Mouse (Mus musculus) heart, embryonic 16.5 days (tissue): ENCODE data around the gene Ppp1r11. TPM values are rescaled to one million over a fixed set of nuclear protein-coding genes. Genes with fewer than 3 reads are reported as not detected.

Source experiments
- ATAC-seq: fragments of 200-750 bp; cut with Nextera tagmentation; replicated peaks from 2 replicates; pipeline ENCODE4 v1.8.0; 2017; ENCODE audit warnings: moderate number of reproducible peaks; ENCODE audit not compliant: insufficient read depth, low FRiP score; ENCODE audit errors: extremely low read depth
- H3K27ac ChIP-seq: fragments of 300-500 bp; sonication (generic); 2 replicates; pipeline ENCODE4 v1.5.1; 2014; ENCODE audit warnings: mild to moderate bottlenecking, low read length, control low read depth, moderate library complexity
- H3K27me3 ChIP-seq: fragments of 300-500 bp; sonication (generic); 2 replicates; pipeline ENCODE4 v1.6.1; 2014; ENCODE audit warnings: low read length, mixed read lengths; ENCODE audit not compliant: control insufficient read depth, insufficient read depth
- H3K36me3 ChIP-seq: fragments of 300-500 bp; sonication (generic); 2 replicates; pipeline ENCODE4 v1.6.1; 2014; ENCODE audit not compliant: control insufficient read depth, insufficient read depth
- H3K4me1 ChIP-seq: fragments of 300-500 bp; sonication (generic); 2 replicates; pipeline ENCODE4 v1.6.1; 2014; ENCODE audit warnings: low read length, mixed read lengths; ENCODE audit not compliant: control insufficient read depth, insufficient read depth
- H3K4me2 ChIP-seq: fragments of 300-500 bp; sonication (generic); 2 replicates; pipeline ENCODE4 v1.6.1; 2014; ENCODE audit warnings: low read depth, mild to moderate bottlenecking, control low read depth, low read length
- H3K4me3 ChIP-seq: fragments of 300-500 bp; sonication (generic); 2 replicates; pipeline ENCODE4 v1.5.1; 2014; ENCODE audit warnings: mild to moderate bottlenecking, control low read depth, low read length
- H3K9ac ChIP-seq: fragments of 300-500 bp; sonication (generic); 2 replicates; pipeline ENCODE4 v1.6.1; 2014; ENCODE audit warnings: low read length, control low read depth
- H3K9me3 ChIP-seq: fragments of 300-500 bp; sonication (generic); replicated peaks from 2 replicates; pipeline ENCODE4 v1.6.1; 2016; ENCODE audit warnings: low read length; ENCODE audit not compliant: control insufficient read depth
- WGBS: fragments of 180-500 bp; shearing (Covaris S2); extraction: QIAGEN DNeasy Blood & Tissue Kit; methylation state at CpG from one replicate; pipeline ENCODE4 v1.1.7; 2014; 5-methylcytosine and 5-hydroxymethylcytosine counted together
- polyA plus RNA-seq: library from polyadenylated mRNA; unstranded; fragments of >200 nt; fragmentation: Nextera tagmentation; extraction: Ambion mirVana; gene quantifications from 2 replicates; pipeline ENCODE4 v1.2.1, GENCODE M21; 2015

The Ppp1r11 gene
- polyA plus RNA-seq = 81.2 and 81.4 TPM in 2 replicates

GRCm38 (mm10) chr17:36950981-36951947 is at the start of gene Ppp1r11:
TSS of gene Ppp1r11 (minus strand) at chr17:36951741.
- Histone ChIP-seq H3K27me3 (peaks cover 2% of the 10 kb centered on the region), H3K4me1 (peaks cover 4% of the 10 kb centered on the region), H3K27ac (peak within 1 kb of the TSS; percentile 76), H3K9ac (peak within 1 kb of the TSS; percentile 85), H3K9me3 (no peaks in the 10 kb centered on the region), H3K36me3 (peaks cover 11% of the 10 kb centered on the region), H3K4me2 (peak within 1 kb of the TSS; percentile 78), H3K4me3 (peak within 1 kb of the TSS; percentile 91)
- WGBS = 2% methylated on average over 36 of the region's 36 CpGs
- peak; percentile 97 for ATAC-seq

GRCm38 (mm10) chr17:37000863-37001262 is 49.3 kb upstream of the Ppp1r11 start, which contains the start of gene Zfp57:
TSS of gene Zfp57 (plus strand) at chr17:37001163.
- WGBS = 86% methylated on average over 7 of the region's 7 CpGs
- no peaks in the 10 kb centered on the region for H3K36me3 ChIP-seq
- H3K4me2 ChIP-seq = peak within 1 kb of the TSS; percentile 97
- H3K27me3 ChIP-seq = no peaks in the 10 kb centered on the region
- peak within 1 kb of the TSS; percentile 67; the same call in 1 of the 2 replicates for H3K4me3 ChIP-seq
- ATAC-seq = no peak
- no peak within 1 kb of the TSS for H3K9ac ChIP-seq
- 0 out of 2 replicates have a peak, but pooled peaks cover 2% of the 10 kb centered on the region for H3K4me1 ChIP-seq
- H3K27ac ChIP-seq = no peak within 1 kb of the TSS
- H3K9me3 ChIP-seq = no peaks in the 10 kb centered on the region

- Histone ChIP-seq H3K9me3 (no peaks in the 10 kb centered on the region), H3K4me2 (no peak overlapping the region), H3K4me3 (no peak overlapping the region), H3K36me3 (no peaks in the 10 kb centered on the region), H3K27me3 (no peaks in the 10 kb centered on the region), H3K27ac (no peak overlapping the region), H3K9ac (no peak overlapping the region), H3K4me1 (no peaks in the 10 kb centered on the region)
- ATAC-seq = no peak
- 58% methylated on average over 2 of the region's 2 CpGs for WGBS
Measured at GRCm38 (mm10) chr17:36998477-36998876, 46.9 kb upstream of the Ppp1r11 start.

- Histone ChIP-seq H3K9me3 (no peaks in the 10 kb centered on the region), H3K27me3 (no peaks in the 10 kb centered on the region), H3K4me1 (no peaks in the 10 kb centered on the region), H3K9ac (no peak overlapping the region), H3K36me3 (no peaks in the 10 kb centered on the region), H3K27ac (no peak overlapping the region), H3K4me2 (no peak overlapping the region), H3K4me3 (no peak overlapping the region)
- WGBS = 28% methylated on average over 7 of the region's 7 CpGs
- ATAC-seq = no peak
Measured at GRCm38 (mm10) chr17:36997033-36997735, 45.6 kb upstream of the Ppp1r11 start.

- Histone ChIP-seq H3K36me3 (no peaks in the 10 kb centered on the region), H3K9me3 (no peaks in the 10 kb centered on the region), H3K27me3 (no peaks in the 10 kb centered on the region), H3K9ac (no peak overlapping the region), H3K4me2 (no peak overlapping the region), H3K4me3 (no peak overlapping the region), H3K4me1 (no peaks in the 10 kb centered on the region), H3K27ac (no peak overlapping the region)
- no peak for ATAC-seq
- WGBS = 58% methylated on average over 3 of the region's 3 CpGs
Measured at GRCm38 (mm10) chr17:36995448-36995847, 43.9 kb upstream of the Ppp1r11 start.

- Histone ChIP-seq H3K27ac (no peak overlapping the region), H3K4me1 (no peaks in the 10 kb centered on the region), H3K9ac (no peak overlapping the region), H3K9me3 (no peaks in the 10 kb centered on the region), H3K36me3 (no peaks in the 10 kb centered on the region), H3K4me2 (no peak overlapping the region), H3K27me3 (no peaks in the 10 kb centered on the region; the same call in 1 of the 2 replicates), H3K4me3 (no peak overlapping the region)
- no peak for ATAC-seq
- 94% methylated on average over 2 of the region's 2 CpGs for WGBS
Measured at GRCm38 (mm10) chr17:36994528-36994927, 43.0 kb upstream of the Ppp1r11 start.

GRCm38 (mm10) chr17:36993770-36994325 is 42.3 kb upstream of the Ppp1r11 start:
- H3K9me3 ChIP-seq = no peaks in the 10 kb centered on the region
- no peak overlapping the region for H3K4me3 ChIP-seq
- H3K9ac ChIP-seq = no peak overlapping the region
- no peaks in the 10 kb centered on the region for H3K4me1 ChIP-seq
- no peak overlapping the region for H3K27ac ChIP-seq
- no peaks in the 10 kb centered on the region for H3K36me3 ChIP-seq
- 87% methylated on average over 4 of the region's 4 CpGs for WGBS
- H3K4me2 ChIP-seq = no peak overlapping the region
- H3K27me3 ChIP-seq = peaks cover 2% of the 10 kb centered on the region; the same call in 1 of the 2 replicates
- ATAC-seq = no peak

- Histone ChIP-seq H3K36me3 (no peaks in the 10 kb centered on the region), H3K27ac (no peak overlapping the region), H3K9ac (no peak overlapping the region), H3K27me3 (peaks cover 14% of the 10 kb centered on the region), H3K4me3 (no peak overlapping the region), H3K9me3 (no peaks in the 10 kb centered on the region), H3K4me1 (peaks cover 4% of the 10 kb centered on the region; the same call in 1 of the 2 replicates), H3K4me2 (no peak overlapping the region)
- no peak for ATAC-seq
- 57% methylated on average over 3 of the region's 3 CpGs for WGBS
Measured at GRCm38 (mm10) chr17:36992336-36993104, 41.0 kb upstream of the Ppp1r11 start.
